Mouse (Mus musculus): ENCODE measurements at regions not wholly inside any gene's neighbourhood (a gene's known extent, or its start where the extent isn't known, plus 50 kb on each side); places are given as distances from the start of the nearest gene placed in this dataset.

- no peak for TF ChIP-seq POLR2A (IDR thresholded peaks at IDR 0.05; ENCODE audit: low read depth, low read length)
- no peak overlapping the region for H3K4me3 ChIP-seq (ENCODE audit: insufficient read depth, low read depth, low read length)
- WGBS = 57% methylated on average over 6 of the region's 6 CpGs
- H3K36me3 ChIP-seq (ENCODE audit: control insufficient read depth, insufficient read depth, low read length) = no peaks in the 10 kb centered on the region
- peak; percentile 59 for DNase-seq
- no peaks in the 10 kb centered on the region for H3K27me3 ChIP-seq (replicated peaks; ENCODE audit: control insufficient read depth, insufficient read depth, low read length)
- peak overlapping the region; percentile 94 for H3K27ac ChIP-seq (ENCODE audit: insufficient read depth, low read depth, low read length)
- peaks cover 23% of the 10 kb centered on the region for H3K4me1 ChIP-seq (ENCODE audit: control insufficient read depth, insufficient read depth, low read length)
Observed at GRCm38 (mm10) chr7:90030486-90031250, 49.9 kb upstream of the Eed start.

- 98% methylated on average over 2 of the region's 2 CpGs for WGBS
- peak overlapping the region; percentile 45; the same call in 1 of the 2 replicates for H3K27ac ChIP-seq (ENCODE audit: insufficient read depth, low read depth, low read length)
- H3K36me3 ChIP-seq (ENCODE audit: control insufficient read depth, insufficient read depth, low read length) = no peaks in the 10 kb centered on the region
- H3K27me3 ChIP-seq (replicated peaks; ENCODE audit: control insufficient read depth, insufficient read depth, low read length) = no peaks in the 10 kb centered on the region
- no peak for DNase-seq
- peaks cover 23% of the 10 kb centered on the region for H3K4me1 ChIP-seq (ENCODE audit: control insufficient read depth, insufficient read depth, low read length)
- TF ChIP-seq CTCF (conservative IDR thresholded peaks at IDR 0.05; ENCODE audit: insufficient read depth, insufficient read length, low read depth, low read length) (no peak), POLR2A (IDR thresholded peaks at IDR 0.05; ENCODE audit: low read depth, low read length) (no peak)
- H3K4me3 ChIP-seq (ENCODE audit: insufficient read depth, low read depth, low read length) = no peak overlapping the region
Observed at GRCm38 (mm10) chr7:90033086-90033485, 52.3 kb upstream of the Eed start.

GRCm38 (mm10) chr7:90033640-90034312 is 53.0 kb upstream of the Eed start:
- peak; percentile 39 for DNase-seq

GRCm38 (mm10) chr7:90034498-90034897 is 53.7 kb upstream of the Eed start:
- Histone ChIP-seq H3K4me1 (ENCODE audit: control insufficient read depth, insufficient read depth, low read length) (peaks cover 16% of the 10 kb centered on the region), H3K27me3 (replicated peaks; ENCODE audit: control insufficient read depth, insufficient read depth, low read length) (no peaks in the 10 kb centered on the region), H3K4me3 (ENCODE audit: insufficient read depth, low read depth, low read length) (no peak overlapping the region), H3K27ac (ENCODE audit: insufficient read depth, low read depth, low read length) (no peak overlapping the region), H3K36me3 (ENCODE audit: control insufficient read depth, insufficient read depth, low read length) (no peaks in the 10 kb centered on the region)
- TF ChIP-seq POLR2A (IDR thresholded peaks at IDR 0.05; ENCODE audit: low read depth, low read length) (no peak), CTCF (conservative IDR thresholded peaks at IDR 0.05; ENCODE audit: insufficient read depth, insufficient read length, low read depth, low read length) (no peak)
- 93% methylated on average over 3 of the region's 3 CpGs for WGBS
- DNase-seq = no peak

More at GRCm38 (mm10) chr7:90033640-90034312, 53.0 kb upstream of the Eed start:
- H3K4me3 ChIP-seq (ENCODE audit: insufficient read depth, low read depth, low read length) = no peak overlapping the region
- 59% methylated on average over 9 of the region's 9 CpGs for WGBS
- TF ChIP-seq POLR2A (IDR thresholded peaks at IDR 0.05; ENCODE audit: low read depth, low read length) = no peak
- TF ChIP-seq CTCF (conservative IDR thresholded peaks at IDR 0.05; ENCODE audit: insufficient read depth, insufficient read length, low read depth, low read length) = no peak
- H3K27me3 ChIP-seq (replicated peaks; ENCODE audit: control insufficient read depth, insufficient read depth, low read length) = no peaks in the 10 kb centered on the region
- no peaks in the 10 kb centered on the region for H3K36me3 ChIP-seq (ENCODE audit: control insufficient read depth, insufficient read depth, low read length)
- H3K4me1 ChIP-seq (ENCODE audit: control insufficient read depth, insufficient read depth, low read length) = peaks cover 23% of the 10 kb centered on the region
- peak overlapping the region; percentile 45; the same call in 1 of the 2 replicates for H3K27ac ChIP-seq (ENCODE audit: insufficient read depth, low read depth, low read length)

- no peak overlapping the region for H3K27ac ChIP-seq (ENCODE audit: insufficient read depth, low read depth, low read length)
- DNase-seq = no peak
- no peak overlapping the region for H3K4me3 ChIP-seq (ENCODE audit: insufficient read depth, low read depth, low read length)
- H3K4me1 ChIP-seq (ENCODE audit: control insufficient read depth, insufficient read depth, low read length) = peaks cover 11% of the 10 kb centered on the region; the same call in 1 of the 2 replicates
- WGBS = 80% methylated on average over 7 of the region's 7 CpGs
- H3K27me3 ChIP-seq (replicated peaks; ENCODE audit: control insufficient read depth, insufficient read depth, low read length) = no peaks in the 10 kb centered on the region
- no peak for TF ChIP-seq CTCF (conservative IDR thresholded peaks at IDR 0.05; ENCODE audit: insufficient read depth, insufficient read length, low read depth, low read length)
- no peak for TF ChIP-seq POLR2A (IDR thresholded peaks at IDR 0.05; ENCODE audit: low read depth, low read length)
- H3K36me3 ChIP-seq (ENCODE audit: control insufficient read depth, insufficient read depth, low read length) = no peaks in the 10 kb centered on the region
Observed at GRCm38 (mm10) chr7:90035396-90035795, 54.6 kb upstream of the Eed start.

- Histone ChIP-seq H3K36me3 (ENCODE audit: control insufficient read depth, insufficient read depth, low read length) (no peaks in the 10 kb centered on the region), H3K27ac (ENCODE audit: insufficient read depth, low read depth, low read length) (no peak overlapping the region), H3K4me3 (ENCODE audit: insufficient read depth, low read depth, low read length) (no peak overlapping the region), H3K27me3 (replicated peaks; ENCODE audit: control insufficient read depth, insufficient read depth, low read length) (no peaks in the 10 kb centered on the region), H3K4me1 (ENCODE audit: control insufficient read depth, insufficient read depth, low read length) (peaks cover 22% of the 10 kb centered on the region; the same call in 1 of the 2 replicates)
- no peak for DNase-seq
- 95% methylated on average over 4 of the region's 4 CpGs for WGBS
- TF ChIP-seq CTCF (conservative IDR thresholded peaks at IDR 0.05; ENCODE audit: insufficient read depth, insufficient read length, low read depth, low read length) (no peak), POLR2A (IDR thresholded peaks at IDR 0.05; ENCODE audit: low read depth, low read length) (no peak)
Observed at GRCm38 (mm10) chr7:90037736-90038135, 57.0 kb upstream of the Eed start.

GRCm38 (mm10) chr7:90039504-90039903 is 58.7 kb upstream of the Eed start:
- Histone ChIP-seq H3K27me3 (replicated peaks; ENCODE audit: control insufficient read depth, insufficient read depth, low read length) (no peaks in the 10 kb centered on the region), H3K27ac (ENCODE audit: insufficient read depth, low read depth, low read length) (peak overlapping the region; percentile 52; the same call in 1 of the 2 replicates), H3K4me3 (ENCODE audit: insufficient read depth, low read depth, low read length) (no peak overlapping the region), H3K36me3 (ENCODE audit: control insufficient read depth, insufficient read depth, low read length) (no peaks in the 10 kb centered on the region), H3K4me1 (ENCODE audit: control insufficient read depth, insufficient read depth, low read length) (peaks cover 23% of the 10 kb centered on the region; the same call in 1 of the 2 replicates)
- peak; percentile 46 for DNase-seq
- TF ChIP-seq CTCF (conservative IDR thresholded peaks at IDR 0.05; ENCODE audit: insufficient read depth, insufficient read length, low read depth, low read length) (no peak), POLR2A (IDR thresholded peaks at IDR 0.05; ENCODE audit: low read depth, low read length) (no peak)
- WGBS = 77% methylated on average over 9 of the region's 9 CpGs
